Mouse (Mus musculus): ENCODE results near the gene Dagla. TPM values are rescaled to one million over a fixed set of nuclear protein-coding genes. Genes with fewer than 3 reads are reported as not detected.

Gene Dagla
- polyA plus RNA-seq (2017; shearing (Covaris generic)): not detected

DNA sequence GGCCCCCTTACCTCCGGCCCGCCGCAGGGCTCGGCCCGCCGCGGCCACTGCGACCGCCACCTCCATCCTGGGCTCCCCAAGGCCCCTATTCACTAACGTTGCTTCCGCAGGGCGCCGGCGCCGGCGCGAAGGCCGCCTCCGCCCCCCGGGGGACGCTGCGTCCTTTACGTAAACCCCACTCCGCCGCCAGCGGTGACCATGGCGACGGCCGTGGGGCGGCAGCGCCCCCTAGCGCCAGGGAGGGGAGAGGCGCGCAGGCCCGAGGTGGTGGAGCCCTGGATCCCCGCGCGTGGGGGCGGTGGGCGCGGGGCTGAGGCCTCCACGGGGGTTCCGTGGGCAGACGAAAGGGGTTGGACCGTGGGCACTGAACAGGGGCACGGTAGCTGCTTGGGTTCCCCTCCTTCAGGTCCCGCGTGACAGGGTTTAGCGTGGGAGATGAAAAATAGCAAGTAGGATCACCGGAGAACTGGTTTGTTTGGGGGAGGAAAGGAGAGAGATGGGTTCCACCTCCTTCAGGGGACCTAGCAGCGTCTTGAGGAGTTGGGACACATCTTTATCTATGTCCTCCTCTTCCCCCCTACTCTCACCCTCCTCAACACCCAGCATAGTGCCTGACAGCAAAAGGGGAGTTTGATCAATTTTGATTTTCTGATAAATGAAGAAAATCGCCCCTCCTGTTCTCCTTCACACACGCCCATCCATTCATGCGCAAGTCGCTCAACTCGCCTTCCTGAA lies at the start of gene Dagla:
TSS of gene Dagla (minus strand) at position 68 of the 735 bp plus-strand sequence.
- ATAC-seq: no peak

DNA sequence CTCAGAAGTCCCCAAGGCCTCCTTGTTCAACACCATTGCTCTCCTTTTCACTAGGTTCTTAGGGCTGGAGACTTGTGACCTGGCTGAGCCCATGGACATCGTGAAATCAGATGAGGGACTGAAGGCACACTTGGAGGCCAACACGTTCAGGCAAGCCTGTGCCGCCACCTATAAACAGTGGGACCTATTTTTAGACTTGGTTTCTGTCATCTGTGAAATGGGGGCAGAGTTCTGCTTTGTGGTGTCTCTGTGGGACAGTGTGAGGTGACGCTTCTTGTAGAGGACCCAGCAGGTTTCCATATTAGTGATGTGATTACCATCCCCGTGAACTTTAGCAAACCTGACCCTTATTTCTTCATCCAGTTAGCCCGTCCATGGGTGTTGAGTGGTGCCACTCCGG lies 47.5 kb upstream of the Dagla start:
- ATAC-seq: no peak

DNA sequence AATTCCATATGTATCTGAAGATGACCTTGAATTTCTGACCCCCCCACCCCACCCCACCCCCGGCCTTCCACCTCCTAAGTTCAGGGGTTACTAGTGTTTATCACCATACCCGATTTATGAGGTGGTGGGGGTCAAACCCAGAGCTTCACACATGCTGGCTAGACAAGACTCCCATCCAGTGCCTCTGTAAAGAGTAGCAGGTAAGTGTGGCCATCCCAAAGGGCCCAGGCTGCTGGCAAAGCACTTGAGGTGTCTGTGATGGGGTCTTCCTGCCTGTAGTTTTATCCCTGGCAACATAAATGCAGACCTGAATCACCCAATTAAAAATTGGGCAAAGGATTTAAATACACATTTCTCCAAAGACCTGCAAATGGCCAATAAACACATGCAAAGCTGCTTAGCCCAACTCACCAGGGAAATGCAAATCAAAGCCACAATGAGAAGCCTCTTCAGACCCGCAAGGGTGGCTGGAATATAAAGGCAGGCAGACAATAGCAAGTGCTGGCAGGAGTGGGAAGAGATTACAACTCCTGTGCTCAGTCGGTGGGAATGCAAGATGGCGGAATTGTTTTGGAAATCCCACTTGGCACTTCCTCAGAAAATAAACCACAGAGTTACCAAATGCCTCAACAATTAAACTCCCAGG lies 43.1 kb upstream of the Dagla start:
- no peak for ATAC-seq

DNA sequence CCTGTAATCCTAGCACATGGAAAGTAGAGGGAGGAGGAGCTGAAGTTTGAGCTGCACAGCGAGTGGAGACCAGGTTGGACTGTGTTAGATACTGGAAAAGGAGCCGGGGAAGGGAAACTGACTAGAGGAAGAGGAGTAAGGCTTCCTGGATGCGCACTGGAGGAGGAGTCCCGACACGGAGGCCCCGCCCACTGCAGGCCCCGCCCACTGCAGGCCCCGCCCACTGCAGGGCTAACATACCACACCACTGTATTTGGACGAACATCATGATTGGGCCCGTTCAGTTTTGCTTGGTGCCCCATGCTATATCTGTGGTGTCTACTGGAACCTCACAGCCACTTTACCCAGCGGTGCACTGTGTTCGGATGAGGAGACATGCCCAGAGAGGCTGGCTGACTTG lies 41.0 kb upstream of the Dagla start:
- ATAC-seq: no peak

DNA sequence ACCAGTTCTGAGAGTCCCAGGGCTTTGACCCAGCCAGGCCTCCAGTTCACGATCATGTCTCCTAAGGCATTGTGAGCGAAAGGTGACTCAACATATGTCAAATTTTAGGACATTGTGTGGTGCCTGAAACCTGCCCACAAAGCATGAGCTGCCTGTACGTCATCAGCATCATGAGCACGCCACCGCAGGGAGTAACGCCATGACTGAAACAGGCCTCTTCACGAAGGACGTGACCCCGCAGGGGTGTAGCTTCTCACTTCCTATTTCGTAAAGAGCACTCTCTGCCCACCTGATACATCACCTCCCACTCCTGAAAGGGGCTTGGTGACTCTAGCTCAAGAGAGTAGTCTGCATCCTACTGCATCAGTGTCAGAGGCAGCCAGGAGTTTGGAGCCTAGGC lies 39.2 kb upstream of the Dagla start:
- ATAC-seq: no peak

DNA sequence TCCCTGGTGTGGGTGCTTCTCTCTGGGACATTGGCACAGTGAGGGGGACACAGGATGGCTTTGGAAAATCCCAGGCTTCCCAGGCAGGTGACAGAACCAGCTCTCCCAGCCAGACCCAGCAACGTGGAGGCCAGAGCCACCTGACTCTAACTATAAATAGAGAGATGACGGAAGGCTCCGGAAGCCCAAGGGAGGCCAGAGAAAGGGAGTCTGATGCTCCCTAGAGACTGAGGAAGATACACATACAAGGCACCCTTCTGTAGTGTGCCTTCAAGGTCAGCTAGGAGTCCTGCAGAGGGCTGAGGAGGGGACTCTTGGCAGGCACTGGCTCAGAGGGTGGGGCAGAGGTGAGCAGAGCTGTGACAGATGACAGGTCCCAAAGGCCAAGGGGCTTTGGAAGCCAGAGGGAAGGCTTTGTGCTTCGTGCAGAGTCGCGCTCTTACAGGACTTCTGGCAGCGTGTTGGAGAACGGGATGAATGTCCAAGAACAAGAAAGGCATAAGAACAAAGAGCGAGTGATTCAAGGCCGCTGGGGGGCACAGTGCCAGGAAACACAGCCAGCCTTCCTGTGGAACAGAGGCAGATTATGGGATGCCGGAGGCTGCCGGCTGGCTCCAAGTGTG lies 37.3 kb upstream of the Dagla start:
- ATAC-seq: no peak

DNA sequence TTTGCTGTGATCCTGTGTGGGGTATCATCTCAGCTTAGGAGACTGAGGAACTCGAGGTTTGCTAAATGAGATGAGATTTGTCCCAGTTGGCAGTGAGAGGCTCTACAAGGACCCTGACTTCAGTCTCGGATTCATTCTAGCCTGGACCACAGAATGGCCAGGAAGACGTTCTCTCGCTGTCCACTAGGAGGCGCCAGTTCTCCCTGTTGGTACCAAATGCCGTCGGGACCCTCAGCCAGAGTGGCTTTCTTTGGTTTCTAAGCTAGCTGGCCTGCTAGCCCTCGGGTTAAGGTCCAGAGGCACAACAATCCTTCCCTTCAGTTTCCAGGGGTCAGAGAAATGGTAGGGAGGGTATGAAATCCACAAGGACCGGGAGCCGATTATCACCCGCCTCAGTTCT lies 36.5 kb upstream of the Dagla start:
- ATAC-seq: no peak

DNA sequence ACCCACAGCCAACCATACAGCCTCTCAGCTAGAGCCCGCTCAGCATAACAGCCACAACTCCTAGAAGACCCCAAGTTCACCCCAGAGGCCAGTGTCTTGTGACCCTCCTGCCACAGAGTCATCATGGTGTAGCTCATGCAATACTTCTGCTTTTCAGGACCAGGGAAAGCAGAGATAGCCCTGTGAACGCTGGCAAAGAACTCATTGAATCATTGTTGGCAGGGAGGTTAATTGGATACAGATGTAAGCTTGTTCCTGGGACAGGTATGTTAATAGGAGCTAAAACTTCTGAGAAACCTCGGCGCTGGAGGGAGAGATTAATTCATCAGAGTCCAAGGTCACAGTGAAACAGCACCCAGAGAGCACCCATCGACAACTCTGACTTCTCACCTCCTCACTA lies 36.0 kb upstream of the Dagla start:
- ATAC-seq: no peak

DNA sequence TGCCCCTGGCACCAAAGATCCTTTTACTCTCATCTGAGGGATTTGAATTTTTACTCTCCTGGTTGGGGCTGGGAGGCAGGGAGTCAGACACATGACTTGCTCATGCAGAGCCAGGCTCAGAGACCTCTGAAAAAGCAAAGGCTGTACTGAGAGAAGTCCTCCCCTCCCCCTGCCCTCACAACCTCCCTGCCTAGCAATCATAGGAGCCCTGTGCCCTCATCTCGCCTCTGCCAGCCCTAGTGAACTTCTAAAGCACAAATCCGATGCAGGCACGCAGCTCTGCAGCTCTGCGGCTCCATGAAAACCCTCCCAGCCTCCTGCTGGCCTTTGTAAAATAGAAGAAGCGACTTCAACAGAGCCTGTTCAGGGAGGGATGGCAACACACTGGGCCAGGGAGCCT lies 34.6 kb upstream of the Dagla start:
- no peak for ATAC-seq

DNA sequence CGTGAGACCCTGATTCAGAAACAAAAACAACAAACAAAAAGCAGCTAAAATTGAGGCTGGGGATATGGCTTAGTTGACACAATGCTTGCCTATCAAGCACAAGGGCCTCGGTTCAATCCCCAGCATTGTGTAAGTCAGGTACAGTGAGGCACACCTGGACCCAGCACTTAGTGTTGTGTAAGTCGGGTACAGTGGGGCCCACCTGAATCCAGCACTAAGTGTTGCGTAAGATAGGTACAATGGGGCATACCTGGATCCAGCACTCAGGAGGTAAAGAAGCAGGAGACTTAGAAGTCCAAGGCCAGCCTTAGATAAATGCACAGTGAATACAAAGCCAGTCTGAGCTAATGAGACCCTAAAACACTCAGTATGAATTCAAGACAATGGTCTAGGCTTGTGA lies 34.0 kb upstream of the Dagla start:
- ATAC-seq: no peak

DNA sequence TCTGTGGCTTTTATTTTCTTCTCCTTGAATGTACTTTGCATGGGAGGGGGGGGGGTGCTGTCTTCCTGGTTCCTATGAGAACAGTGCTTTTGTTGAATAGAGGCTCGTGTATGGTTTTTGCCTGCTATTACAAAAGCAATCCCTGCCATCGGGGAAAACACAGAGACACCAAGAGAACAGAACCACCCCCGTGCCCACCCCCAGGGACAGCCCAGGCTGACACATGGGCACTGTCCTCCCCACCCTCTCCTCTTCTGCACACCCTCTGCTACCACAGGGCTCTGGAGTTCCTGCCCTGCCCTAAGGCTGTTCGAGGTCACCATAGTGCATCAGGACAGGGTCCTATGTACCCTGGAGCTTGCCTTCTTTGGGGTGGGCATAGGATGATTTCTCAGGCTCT lies 29.8 kb upstream of the Dagla start:
- ATAC-seq: no peak

DNA sequence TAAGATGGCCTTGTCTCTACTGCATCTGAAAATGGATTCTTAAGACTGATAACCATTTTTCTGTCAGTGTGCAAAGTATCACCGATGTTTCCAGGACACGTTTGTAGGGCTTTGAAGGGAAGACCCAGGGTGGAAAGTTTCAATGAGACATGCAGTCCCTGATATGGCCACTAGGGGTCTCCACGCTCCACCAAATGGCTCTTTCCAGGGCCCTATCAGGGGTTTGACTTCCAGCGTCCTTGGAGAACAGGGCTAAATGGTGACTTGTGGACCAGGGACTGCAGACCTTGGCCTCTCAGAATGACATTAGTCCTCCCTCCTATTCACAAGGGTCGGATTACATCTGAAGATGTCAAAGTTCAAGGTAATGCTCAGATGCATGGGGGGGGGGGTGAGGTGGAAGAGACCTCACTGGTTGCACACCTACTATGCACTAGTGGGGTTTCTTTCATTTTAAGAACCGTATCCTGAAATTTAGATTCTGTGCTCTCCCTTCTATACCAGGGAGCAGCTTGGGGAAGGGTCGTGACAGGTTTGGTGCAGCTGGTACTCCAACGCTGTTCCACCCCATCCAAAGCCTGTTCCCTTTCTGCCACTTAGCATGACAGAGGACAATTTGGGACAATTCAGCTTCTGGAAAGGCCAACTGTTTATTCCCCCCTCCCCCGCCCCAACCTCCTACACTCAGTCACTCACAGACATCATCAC lies 29.0 kb upstream of the Dagla start:
- no peak for ATAC-seq

DNA sequence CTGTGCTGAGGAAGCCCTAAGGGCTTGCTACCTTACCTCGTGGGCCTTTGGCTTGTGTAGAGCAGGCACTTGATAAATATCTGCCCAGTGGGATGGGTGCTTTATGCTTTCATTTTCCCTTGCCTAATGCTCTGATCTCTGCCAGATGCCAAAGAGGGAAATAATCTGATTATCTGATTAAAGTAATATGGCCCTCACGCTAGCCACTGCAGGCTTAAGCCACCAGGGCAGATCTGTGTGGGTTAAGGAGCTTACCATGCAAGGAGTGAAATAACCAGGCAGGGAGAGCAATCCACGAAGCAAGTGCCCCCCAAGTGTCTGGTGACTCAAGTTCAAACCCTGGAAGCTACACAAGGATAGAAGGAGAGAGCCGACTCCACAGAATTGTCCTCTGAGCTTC lies 27.0 kb upstream of the Dagla start:
- ATAC-seq: no peak

DNA sequence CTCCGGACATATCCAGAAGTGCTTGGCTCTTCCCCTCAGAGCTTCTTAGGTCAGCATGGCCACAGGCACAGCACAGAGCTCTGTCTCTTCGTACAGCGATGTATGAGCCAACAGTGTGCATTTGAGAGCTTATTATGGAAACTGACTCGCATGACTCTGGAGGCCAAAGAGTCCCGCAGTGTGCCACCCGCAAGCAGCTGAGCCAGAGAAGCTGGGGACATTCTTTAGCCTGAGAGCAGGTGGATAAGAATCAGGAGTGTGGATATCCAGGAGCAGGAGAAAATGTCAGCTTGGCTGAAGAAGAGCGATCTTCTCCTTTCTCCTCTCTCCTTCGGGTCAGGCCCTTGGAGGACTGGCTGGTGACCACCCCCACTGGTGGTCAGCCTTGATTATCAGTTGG lies 24.4 kb upstream of the Dagla start:
- ATAC-seq: no peak

DNA sequence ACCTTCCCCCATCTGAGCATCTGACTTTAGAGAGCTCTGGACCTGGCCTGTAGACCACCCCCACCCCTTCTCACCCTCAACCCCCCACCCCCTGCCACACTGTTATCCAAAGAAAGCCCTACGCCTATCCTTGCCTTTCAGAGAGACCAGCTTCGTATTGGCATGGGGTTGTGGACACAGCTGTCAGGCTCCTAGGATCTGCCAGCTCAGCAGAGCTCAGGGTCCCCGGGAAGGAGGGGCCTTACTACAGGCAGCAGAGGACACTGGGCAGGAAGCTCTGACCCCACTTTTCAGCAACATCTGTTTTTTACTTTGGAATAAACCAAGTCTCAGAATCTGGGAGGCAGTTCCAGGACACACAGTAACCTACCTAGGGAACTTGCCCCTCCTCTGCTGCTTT lies 21.9 kb upstream of the Dagla start:
- ATAC-seq: no peak

DNA sequence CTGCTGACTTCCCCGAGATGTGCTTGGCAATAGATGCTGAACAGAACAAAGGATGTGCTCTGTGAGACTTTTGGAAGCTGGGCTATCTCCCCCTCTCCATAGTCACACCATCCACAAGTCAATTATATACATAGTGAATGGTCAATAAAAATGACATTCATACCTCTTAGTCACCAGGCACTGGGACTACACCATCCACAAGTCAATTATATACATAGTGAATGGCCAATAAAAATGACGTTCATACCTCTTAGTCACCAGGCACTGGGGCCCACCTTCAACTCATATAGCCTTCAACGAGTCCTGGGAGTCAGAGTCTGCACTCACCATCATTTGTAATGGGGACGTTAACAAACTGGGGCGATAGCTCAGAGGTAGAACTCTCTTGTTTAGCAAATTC lies 19.2 kb upstream of the Dagla start:
- ATAC-seq: no peak

DNA sequence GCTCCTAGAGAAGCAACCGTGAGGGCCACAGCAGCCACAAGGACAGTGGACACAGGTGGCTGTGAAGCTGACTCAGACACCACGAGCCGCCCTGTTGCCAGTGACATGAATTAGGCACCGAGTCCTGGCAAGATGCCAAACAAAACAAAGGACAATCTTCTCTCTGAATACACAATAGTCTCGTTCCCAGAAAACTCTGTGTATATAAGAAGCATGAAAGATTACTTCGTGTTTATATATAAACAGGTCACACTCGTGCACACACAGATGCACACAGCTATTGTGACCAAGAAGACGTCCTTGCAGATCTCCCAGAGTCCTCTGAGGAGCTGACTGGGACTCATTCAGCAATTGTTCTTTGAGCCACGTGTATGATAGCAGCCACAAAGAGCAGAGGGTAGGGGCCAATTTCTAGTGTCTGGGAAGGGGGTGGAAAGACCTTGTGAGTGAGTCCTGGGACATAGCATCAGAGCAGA lies 18.7 kb upstream of the Dagla start:
- ATAC-seq: no peak

DNA sequence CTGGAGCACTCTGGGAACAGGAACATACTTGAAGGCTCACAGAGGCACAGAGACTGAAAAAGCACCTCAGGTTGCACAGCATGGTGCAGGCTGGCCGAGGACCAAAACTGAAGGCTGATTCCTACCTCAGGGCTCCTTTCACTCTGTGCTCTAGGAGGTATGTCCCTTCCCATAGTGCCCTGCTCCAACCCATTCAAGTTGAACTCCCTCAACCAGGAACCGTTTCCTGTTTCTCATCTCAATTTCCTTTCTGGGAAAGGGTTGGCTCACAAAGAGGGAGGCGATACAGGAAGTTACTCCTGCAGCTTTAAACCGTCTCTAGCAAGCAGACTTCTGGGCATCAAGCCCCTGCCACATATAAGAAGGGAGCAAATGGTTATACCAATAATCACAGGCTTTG lies 13.1 kb upstream of the Dagla start:
- no peak for ATAC-seq

DNA sequence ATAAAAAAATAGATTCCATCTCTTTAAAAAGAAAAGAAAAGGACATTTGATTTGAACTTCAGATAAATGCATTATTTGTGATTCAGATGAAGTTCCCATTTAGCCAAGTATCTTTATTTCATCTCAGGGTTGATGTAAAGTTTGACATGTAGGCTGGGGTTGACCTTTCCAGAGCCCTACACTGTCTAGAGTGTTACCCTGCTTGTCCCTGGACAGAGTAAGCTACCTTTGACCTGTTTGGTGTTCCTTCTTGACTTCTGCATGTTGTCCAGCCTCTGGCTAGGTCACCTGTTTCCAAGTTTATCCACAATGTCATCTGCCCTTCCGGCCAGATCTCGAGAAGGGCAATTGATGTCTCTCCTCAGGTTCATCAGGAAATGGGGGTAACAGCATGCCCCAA lies 12.7 kb upstream of the Dagla start:
- no peak for ATAC-seq

DNA sequence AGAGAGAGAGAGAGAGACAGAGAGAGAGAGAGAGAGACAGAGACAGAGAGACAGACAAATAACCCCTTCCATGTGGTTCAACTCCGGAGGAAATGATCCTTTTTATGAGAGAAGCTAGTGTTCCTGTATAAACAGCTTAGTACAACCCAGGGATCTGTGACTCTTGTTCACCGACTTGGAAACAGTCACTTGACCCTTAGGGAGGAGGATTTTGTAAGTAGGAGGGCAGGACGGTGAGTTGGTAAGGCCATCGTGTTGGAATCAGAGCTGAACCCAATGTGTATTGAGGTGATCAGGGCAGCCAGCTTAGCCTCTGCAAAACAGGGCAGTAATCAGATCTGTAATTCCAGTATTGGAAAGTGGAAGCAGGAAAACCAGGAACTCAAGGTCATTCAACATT lies 12.3 kb upstream of the Dagla start:
- ATAC-seq: no peak

DNA sequence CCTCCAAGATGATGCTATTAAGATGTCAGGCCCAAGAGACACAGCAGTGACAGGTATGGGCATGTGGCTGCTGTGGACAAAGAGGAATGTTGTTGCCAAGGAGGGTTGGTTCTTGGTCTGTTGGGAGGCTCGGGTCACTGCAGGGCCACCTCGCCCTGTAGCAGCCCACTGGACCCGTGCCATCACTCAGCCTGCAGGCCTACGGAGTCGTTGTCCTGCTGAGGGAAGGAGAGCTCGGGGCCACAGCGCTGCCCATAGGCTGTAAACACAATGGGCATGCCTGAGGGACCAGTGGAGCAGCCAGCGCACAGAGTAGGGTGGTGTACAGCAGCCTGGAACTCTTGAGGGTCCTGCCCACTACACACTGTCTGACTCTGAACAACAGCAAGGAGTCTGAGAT lies 7.4 kb upstream of the Dagla start:
- ATAC-seq: no peak

DNA sequence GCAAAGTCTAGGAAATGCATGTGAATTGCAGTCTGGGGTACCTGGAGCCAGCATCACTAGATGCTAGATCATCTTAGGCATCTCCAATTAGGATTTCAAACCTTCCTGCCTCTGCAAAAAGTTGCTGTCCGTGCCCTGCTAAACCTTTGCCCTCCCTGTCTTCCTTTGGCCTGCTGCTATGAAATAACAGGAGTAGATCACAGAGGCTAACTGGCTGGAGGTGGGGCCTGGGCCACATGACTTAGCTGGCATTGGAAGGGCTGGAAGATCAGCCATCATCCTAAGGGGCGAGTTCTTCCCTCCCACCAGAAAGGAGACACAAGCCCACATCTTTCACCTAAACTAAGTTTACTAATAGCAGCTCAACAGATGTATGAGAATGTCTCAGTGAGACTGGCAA lies 4.3 kb upstream of the Dagla start:
- ATAC-seq: no peak

DNA sequence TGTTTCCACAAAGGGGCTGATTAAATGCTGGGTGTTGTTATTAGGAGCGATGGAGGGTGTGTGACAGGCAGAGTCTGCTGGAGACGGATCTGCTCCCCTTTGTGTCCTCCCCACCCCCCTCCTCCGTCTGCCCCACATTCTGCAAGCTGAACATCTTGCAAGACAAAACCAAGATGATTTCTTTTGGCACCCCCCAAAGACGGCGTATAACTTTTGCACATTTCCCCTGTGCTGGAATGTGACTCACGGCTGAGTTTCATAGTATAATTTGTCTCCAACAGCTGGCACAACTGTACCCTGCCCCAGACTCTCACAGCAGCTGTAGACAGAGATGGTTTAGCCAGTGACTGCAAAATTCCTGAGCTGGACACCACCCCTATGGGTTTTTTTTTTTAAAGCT lies 3.3 kb upstream of the Dagla start:
- ATAC-seq: no peak

DNA sequence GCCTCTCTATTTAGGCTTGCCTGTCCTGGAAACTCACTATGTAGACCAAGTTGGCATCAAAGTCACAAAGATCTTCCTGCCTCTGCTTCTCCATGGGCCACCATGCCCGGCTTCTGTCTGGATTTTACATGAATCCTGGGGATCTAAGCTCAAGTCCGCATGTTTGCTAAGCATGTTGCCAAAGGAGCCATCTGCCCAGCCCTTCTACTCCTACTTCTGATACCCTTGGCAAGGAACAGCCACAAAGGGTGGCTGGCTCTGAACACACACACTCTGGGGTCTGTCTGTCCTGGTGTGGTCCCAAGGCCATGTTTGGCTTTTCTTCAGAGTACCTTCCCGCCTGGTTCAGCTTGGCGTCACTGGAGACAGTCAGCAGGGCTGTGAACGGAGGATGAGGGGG lies 2.7 kb upstream of the Dagla start:
- ATAC-seq: no peak

Measured in CD4-positive, CD25-positive, alpha-beta regulatory T cell, adult 4 months (primary cell).